Mouse (Mus musculus): ENCODE data around the gene Nr3c2.

DNA sequence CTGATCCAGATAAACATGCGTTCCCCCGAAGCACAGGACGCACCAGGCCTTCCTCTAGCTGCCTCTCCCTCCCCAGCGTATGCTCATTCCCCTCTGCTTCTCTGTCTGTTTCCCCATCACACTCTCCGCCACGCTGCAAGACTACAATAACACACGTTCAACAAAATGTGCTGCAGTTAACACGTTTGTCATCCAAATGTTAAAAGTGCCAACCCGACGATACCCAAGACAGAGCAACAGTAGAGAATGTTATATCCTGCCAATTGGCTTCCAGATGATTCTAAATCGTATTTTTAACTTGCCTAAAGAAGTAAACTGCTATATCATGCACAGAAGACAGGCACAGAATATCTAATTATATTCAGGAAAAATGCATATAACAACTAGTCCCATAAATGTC, 395.4 kb downstream of the Nr3c2 start:
- TF ChIP-seq CTCF (IDR thresholded peaks at IDR 0.05; ENCODE audit: low read depth, low read length) (no peak), POLR2A (IDR thresholded peaks at IDR 0.05; ENCODE audit: borderline replicate concordance, low read depth, low read length) (no peak)
